Mouse (Mus musculus): ENCODE data around the gene Zfp955b. TPM values are rescaled to one million over a fixed set of nuclear protein-coding genes. Genes with fewer than 3 reads are reported as not detected.
"Not testable (repeated sequence)": the region's sequence is repeated elsewhere in the genome, so short reads cannot be mapped to it uniquely, and the experiment has no call there.

Zfp955b gene
- total RNA-seq (2021) = 10 to 100 TPM; 10.6 to 11.9 TPM

- not testable (repeated sequence) for DNase-seq
Measured at GRCm38 (mm10) chr17:33289039-33289875, at the start of gene Zfp955b. Gene Zfp955b (plus strand): TSS chr17:33289544.

GRCm38 (mm10) chr17:33254530-33255318 is 34.6 kb upstream of the Zfp955b start, which contains the start of gene Zfp955a:
Gene Zfp955a (minus strand): TSS chr17:33255145.
- DNase-seq = not testable (repeated sequence)

GRCm38 (mm10) chr17:33255319-33255657 is 34.1 kb upstream of the Zfp955b start:
- DNase-seq = not testable (repeated sequence)

- DNase-seq = no peak
Measured at GRCm38 (mm10) chr17:33264376-33264775, 25.0 kb upstream of the Zfp955b start, which contains the start of gene Olfr63. Gene Olfr63 (plus strand): TSS chr17:33264676.

GRCm38 (mm10) chr17:33268907-33269306 is 20.4 kb upstream of the Zfp955b start:
- no peak for DNase-seq

- DNase-seq = not testable (repeated sequence)
Measured at GRCm38 (mm10) chr17:33289876-33290149, 469 bp downstream of the Zfp955b start.

GRCm38 (mm10) chr17:33352981-33353380 is 63.6 kb downstream of the Zfp955b start:
- DNase-seq = no peak

Other genes starting within 250 kb of the Zfp955b start
- gene 4921501E09Rik, start 221.5 kb upstream of the Zfp955b start, total RNA-seq (2021) = not detected
- 1 to 10 TPM; 5.7 to 8.6 TPM for gene Zfp563, start 200.2 kb upstream of the Zfp955b start, total RNA-seq (2021)
- under 1 TPM in 1 of 2 experiments, not detected in 1; 0.10 TPM for gene Morc2b, start 149.9 kb upstream of the Zfp955b start, total RNA-seq (2021)
- not detected for gene Olfr55, start 121.1 kb upstream of the Zfp955b start, total RNA-seq (2021)
- not detected for gene Olfr239, start 98.2 kb upstream of the Zfp955b start, total RNA-seq (2021)
- under 1 TPM; 0.19 to 0.29 TPM for gene Olfr1564, start 67.9 kb upstream of the Zfp955b start, total RNA-seq (2021)
- gene Zfp955a, start 34.4 kb upstream of the Zfp955b start, total RNA-seq (2021) = 10 to 100 TPM; 10.5 to 11.4 TPM
- gene Olfr63, start 24.9 kb upstream of the Zfp955b start, total RNA-seq (2021) = under 1 TPM in 1 of 2 experiments, not detected in 1; 0.07 TPM
- gene Zfp81, start 69.3 kb downstream of the Zfp955b start, total RNA-seq (2021) = 10 to 100 TPM; 11.3 to 12.7 TPM
- 1 to 10 TPM; 7.2 to 9.7 TPM for gene Zfp101, start 105.1 kb downstream of the Zfp955b start, total RNA-seq (2021)
- not detected for gene Actl9, start 143.4 kb downstream of the Zfp955b start, total RNA-seq (2021)
- gene Adamts10, start 234.7 kb downstream of the Zfp955b start, total RNA-seq (2021) = 10 to 100 TPM; 35.3 to 36.1 TPM